Mouse (Mus musculus): Measurements from ENCODE around the gene Afdn.
A peak's percentile ranks its signal among the peaks of the same experiment; 100 is the strongest.

Afdn gene

GRCm38 (mm10) chr17:13759853-13760627 is at the start of gene Afdn:
Gene Afdn (plus strand): TSS chr17:13760539.
- peak; percentile 58 to 85 for DNase-seq (ENCODE audit: low spot score in 2 of 2)

- no peak for DNase-seq (ENCODE audit: low spot score in 2 of 2)
Measured at GRCm38 (mm10) chr17:13711173-13711572, 49.2 kb upstream of the Afdn start.

GRCm38 (mm10) chr17:13712116-13712515 is 48.2 kb upstream of the Afdn start:
- no peak for DNase-seq (ENCODE audit: low spot score in 2 of 2)

- no peak for DNase-seq (ENCODE audit: low spot score in 2 of 2)
Measured at GRCm38 (mm10) chr17:13712518-13712917, 47.8 kb upstream of the Afdn start.

- DNase-seq (ENCODE audit: low spot score in 2 of 2) = no peak
Measured at GRCm38 (mm10) chr17:13714128-13714527, 46.2 kb upstream of the Afdn start.

GRCm38 (mm10) chr17:13714654-13715053 is 45.7 kb upstream of the Afdn start:
- DNase-seq (ENCODE audit: low spot score in 2 of 2) = no peak

GRCm38 (mm10) chr17:13715511-13715910 is 44.8 kb upstream of the Afdn start:
- no peak for DNase-seq (ENCODE audit: low spot score in 2 of 2)

- DNase-seq (ENCODE audit: low spot score in 2 of 2) = no peak
Measured at GRCm38 (mm10) chr17:13716336-13716735, 44.0 kb upstream of the Afdn start.

- no peak for DNase-seq (ENCODE audit: low spot score in 2 of 2)
Measured at GRCm38 (mm10) chr17:13717428-13717827, 42.9 kb upstream of the Afdn start.

GRCm38 (mm10) chr17:13720187-13720586 is 40.2 kb upstream of the Afdn start:
- DNase-seq (ENCODE audit: low spot score in 2 of 2) = no peak

GRCm38 (mm10) chr17:13721372-13721771 is 39.0 kb upstream of the Afdn start:
- DNase-seq (ENCODE audit: low spot score in 2 of 2) = no peak

GRCm38 (mm10) chr17:13722434-13722833 is 37.9 kb upstream of the Afdn start:
- no peak for DNase-seq (ENCODE audit: low spot score in 2 of 2)

GRCm38 (mm10) chr17:13725004-13725550 is 35.3 kb upstream of the Afdn start:
- no peak for DNase-seq (ENCODE audit: low spot score in 2 of 2)

- DNase-seq (ENCODE audit: low spot score in 2 of 2) = no peak
Measured at GRCm38 (mm10) chr17:13726832-13727355, 33.4 kb upstream of the Afdn start.

- no peak for DNase-seq (ENCODE audit: low spot score in 2 of 2)
Measured at GRCm38 (mm10) chr17:13730980-13731726, 29.2 kb upstream of the Afdn start.

GRCm38 (mm10) chr17:13731727-13732112 is 28.6 kb upstream of the Afdn start:
- no peak for DNase-seq (ENCODE audit: low spot score in 2 of 2)

- DNase-seq (ENCODE audit: low spot score in 2 of 2) = no peak
Measured at GRCm38 (mm10) chr17:13732685-13733084, 27.7 kb upstream of the Afdn start.

GRCm38 (mm10) chr17:13733971-13734370 is 26.4 kb upstream of the Afdn start:
- DNase-seq (ENCODE audit: low spot score in 2 of 2) = no peak

GRCm38 (mm10) chr17:13735057-13735456 is 25.3 kb upstream of the Afdn start:
- no peak for DNase-seq (ENCODE audit: low spot score in 2 of 2)

GRCm38 (mm10) chr17:13735803-13736282 is 24.5 kb upstream of the Afdn start:
- no peak for DNase-seq (ENCODE audit: low spot score in 2 of 2)

- DNase-seq (ENCODE audit: low spot score in 2 of 2) = no peak
Measured at GRCm38 (mm10) chr17:13737336-13737735, 23.0 kb upstream of the Afdn start.

GRCm38 (mm10) chr17:13738121-13738776 is 22.1 kb upstream of the Afdn start:
- no peak for DNase-seq (ENCODE audit: low spot score in 2 of 2)
